Mouse (Mus musculus): ENCODE data around the gene Arf1.

DNA sequence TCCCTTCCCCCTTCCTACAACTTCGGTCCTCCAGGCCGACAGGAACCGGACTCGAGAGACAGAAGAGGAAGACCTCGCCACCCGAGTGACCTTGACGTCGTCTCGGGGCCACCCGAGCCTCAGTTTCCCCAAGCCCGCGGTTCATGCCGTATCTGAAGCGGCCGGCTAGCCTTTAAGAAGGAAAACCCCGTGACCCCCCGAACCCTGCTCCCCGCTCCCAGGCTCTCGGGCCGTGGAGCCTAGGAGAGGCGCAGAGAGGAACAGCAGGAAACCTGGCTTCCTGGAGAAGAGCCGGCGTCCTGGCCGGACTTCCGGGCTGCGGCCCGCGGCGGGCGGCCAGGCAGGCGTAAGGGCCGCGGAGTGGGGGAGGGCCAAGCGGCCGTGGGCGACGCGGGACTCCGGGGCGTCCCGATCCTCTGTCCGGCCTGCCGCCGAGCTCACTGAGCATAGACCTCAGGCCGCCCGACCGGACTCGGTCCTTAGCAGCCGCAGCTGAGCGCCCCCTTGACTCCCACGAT is 407 bp downstream of the Arf1 start:
- no peak; a peak in 1 of 4 replicates for TF ChIP-seq POLR2A (IDR thresholded peaks at IDR 0.05; ENCODE audit: control insufficient read depth in 1 of 2, insufficient read depth in 1 of 2, low read depth in 1 of 2, low read length in 2 of 2, poor library complexity in 1 of 2)
- TF ChIP-seq USF1 (IDR thresholded peaks at IDR 0.05; ENCODE audit: low read depth, low read length), result no peak
- no peak for TF ChIP-seq CTCF (IDR thresholded peaks at IDR 0.05 in 2 of 3, conservative IDR thresholded peaks at IDR 0.05 in 1 of 3; ENCODE audit: control insufficient read depth in 1 of 3, insufficient read depth in 1 of 3, low read depth in 2 of 3, low read length in 3 of 3, poor library complexity in 1 of 3, severe bottlenecking in 1 of 3)
- TF ChIP-seq ZMIZ1 (IDR thresholded peaks at IDR 0.05; ENCODE audit: low read depth, low read length), result no peak
- no peak for TF ChIP-seq MAX (IDR thresholded peaks at IDR 0.05; ENCODE audit: low read length)
- TF ChIP-seq MAFK (IDR thresholded peaks at IDR 0.05; ENCODE audit: borderline replicate concordance, low read depth, low read length), result no peak
- TF ChIP-seq CHD1 (IDR thresholded peaks at IDR 0.05; ENCODE audit: low read depth, low read length), result no peak
- no peak for TF ChIP-seq EP300 (IDR thresholded peaks at IDR 0.05; ENCODE audit: low read depth in 1 of 2, low read length in 2 of 2)

Data from MEL (cell line).